Mouse (Mus musculus): ENCODE measurements at regions not wholly inside any gene's neighbourhood (a gene's known extent, or its start where the extent isn't known, plus 50 kb on each side); places are given as distances from the start of the nearest gene placed in this dataset.

- DNase-seq (ENCODE audit: low read depth): peak; percentile 9
Observed at GRCm38 (mm10) chr12:80017376-80017929, 95.4 kb downstream of the Zfp36l1 start.

DNA sequence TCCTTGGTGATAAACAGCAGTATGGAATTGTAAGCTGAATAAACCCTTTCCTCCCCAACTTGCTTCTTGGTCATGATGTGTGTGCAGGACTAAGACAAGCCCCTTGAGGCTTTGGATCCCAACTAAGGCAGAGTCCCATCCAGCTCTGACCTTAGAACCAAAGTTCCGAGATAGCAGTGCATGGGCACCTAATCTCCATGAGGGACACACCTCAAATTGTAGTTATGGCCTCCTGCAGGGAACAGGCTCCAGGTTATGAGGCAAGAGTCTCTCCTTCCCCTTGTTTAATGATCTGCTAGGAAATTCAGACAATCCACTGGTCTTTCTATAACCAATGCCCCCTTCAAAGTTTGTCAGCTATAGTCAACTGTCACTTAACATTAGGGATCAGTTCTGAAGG, 96.9 kb downstream of the Zfp36l1 start:
- DNase-seq (ENCODE audit: low read depth): no peak

- DNase-seq (ENCODE audit: low read depth): no peak
Observed at GRCm38 (mm10) chr12:80014598-80014983, 98.2 kb downstream of the Zfp36l1 start.

DNA sequence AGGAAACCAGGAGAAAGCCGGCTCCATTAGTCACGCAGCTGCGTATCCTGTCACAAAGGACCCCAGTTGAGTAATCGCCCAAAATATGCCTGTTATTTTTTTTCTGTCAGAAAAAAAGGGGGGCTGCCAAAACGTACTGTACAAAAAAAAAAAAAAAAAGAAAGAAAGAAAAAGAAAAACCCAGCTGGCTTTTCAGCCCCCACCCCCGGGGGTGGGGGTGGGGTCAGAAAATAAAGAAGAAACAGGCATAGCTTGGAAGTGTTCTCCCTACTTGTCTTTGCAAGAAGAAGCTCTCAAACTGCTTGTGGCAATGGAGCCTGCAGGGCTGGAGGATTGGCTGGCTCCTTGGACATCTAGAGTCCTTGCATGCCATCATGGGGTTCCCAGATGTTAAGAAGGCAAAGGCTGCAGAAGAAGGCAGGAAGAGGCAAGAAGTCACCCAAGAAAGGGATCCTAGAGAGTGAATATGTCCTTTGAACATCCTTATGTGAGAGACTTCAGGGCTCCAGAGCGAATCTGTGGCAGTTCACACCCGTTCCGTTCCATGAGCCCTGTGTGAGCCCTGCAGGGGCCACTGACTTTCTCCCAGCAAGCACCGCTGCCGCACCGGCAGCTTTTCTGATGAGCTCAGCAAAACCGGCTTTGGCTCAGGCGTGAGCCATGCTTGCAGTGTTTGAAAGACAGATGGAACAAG, 98.8 kb downstream of the Zfp36l1 start:
- DNase-seq (ENCODE audit: low read depth): peak; percentile 67

GRCm38 (mm10) chr12:80013577-80013903, 99.3 kb downstream of the Zfp36l1 start:
- no peak for DNase-seq (ENCODE audit: low read depth)

GRCm38 (mm10) chr12:80011916-80012315, 100.9 kb downstream of the Zfp36l1 start:
- DNase-seq (ENCODE audit: low read depth): no peak

- no peak for DNase-seq (ENCODE audit: low read depth)
Observed at GRCm38 (mm10) chr12:80010947-80011346, 101.9 kb downstream of the Zfp36l1 start.

- no peak for DNase-seq (ENCODE audit: low read depth)
Observed at GRCm38 (mm10) chr12:80010220-80010619, 102.6 kb downstream of the Zfp36l1 start.

- no peak for DNase-seq (ENCODE audit: low read depth)
Observed at GRCm38 (mm10) chr12:80007849-80008248, 105.0 kb downstream of the Zfp36l1 start.

DNA sequence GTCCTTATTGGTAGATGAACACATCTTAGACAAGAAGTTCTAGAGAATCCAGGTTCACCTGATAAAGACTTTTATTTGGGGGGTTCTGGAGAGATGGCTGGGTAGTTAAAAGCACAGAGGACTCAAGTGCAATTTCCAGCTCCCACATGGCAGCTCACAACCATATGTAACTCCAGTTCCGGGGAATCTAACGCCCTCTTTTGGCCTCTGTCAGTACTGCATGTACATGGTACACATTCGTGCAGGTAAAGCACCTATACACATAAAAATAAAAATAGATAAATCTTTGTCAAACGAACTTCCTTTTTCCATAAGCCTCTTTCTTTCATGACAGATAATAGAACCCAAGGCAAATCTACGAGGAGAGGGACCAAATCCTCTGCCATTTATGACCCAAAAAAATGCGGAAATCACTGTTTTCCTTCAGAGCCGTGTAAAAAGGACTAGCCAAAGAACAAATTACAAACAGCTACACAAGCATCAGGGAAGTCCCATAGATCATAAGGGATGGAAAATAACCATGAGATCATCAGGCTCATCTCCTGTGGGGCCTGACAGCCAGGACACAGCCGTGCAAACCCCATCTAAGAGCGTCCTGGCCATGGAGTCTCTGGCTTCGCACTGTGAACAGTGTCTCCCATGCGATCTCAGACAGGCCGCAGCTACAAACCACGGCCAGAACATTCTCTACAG, 107.4 kb downstream of the Zfp36l1 start:
- DNase-seq (ENCODE audit: low read depth): no peak

GRCm38 (mm10) chr12:80004575-80004974, 108.2 kb downstream of the Zfp36l1 start:
- DNase-seq (ENCODE audit: low read depth): no peak

DNA sequence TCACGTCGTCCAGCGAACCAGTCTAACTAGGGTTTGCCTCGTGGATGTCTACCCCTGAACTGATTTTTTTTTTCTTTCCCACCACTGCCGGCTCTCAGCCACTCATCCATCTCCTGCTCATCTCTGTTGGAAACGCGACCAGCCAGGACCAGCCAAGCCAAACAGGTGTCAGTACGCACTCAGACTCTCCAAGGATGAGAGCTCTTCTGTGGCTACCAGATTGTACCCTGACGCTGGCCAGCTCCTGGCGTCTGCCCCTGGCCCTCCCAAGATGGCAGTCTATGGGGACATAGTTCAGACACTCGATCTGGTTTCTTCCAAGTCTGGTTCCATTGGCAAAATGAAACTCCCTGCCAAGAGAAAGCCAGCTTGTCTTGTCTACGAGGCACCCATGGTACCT, 109.3 kb downstream of the Zfp36l1 start:
- DNase-seq (ENCODE audit: low read depth): no peak

GRCm38 (mm10) chr12:80002474-80003125, 110.2 kb downstream of the Zfp36l1 start:
- no peak for DNase-seq (ENCODE audit: low read depth)

DNA sequence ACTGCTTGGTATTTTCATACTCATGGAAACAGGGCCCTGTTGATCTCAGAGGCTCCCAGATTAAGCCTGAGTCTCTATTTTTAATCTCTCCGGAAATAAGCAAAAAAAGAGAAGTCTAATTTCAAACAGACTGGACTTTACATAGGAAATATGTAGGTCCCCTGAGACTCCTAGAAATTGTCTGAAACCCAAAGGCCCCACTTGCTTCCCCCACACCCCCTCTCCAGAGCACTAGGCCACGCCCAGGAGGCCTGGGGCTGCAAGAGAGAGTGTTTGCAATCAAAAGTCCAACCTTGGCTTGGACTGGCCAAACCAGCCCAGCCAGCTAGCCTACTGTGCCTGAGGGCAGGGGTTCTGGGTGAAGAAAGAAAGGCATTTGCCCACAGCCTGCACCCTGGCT, 111.0 kb downstream of the Zfp36l1 start:
- DNase-seq (ENCODE audit: low read depth): no peak

DNA sequence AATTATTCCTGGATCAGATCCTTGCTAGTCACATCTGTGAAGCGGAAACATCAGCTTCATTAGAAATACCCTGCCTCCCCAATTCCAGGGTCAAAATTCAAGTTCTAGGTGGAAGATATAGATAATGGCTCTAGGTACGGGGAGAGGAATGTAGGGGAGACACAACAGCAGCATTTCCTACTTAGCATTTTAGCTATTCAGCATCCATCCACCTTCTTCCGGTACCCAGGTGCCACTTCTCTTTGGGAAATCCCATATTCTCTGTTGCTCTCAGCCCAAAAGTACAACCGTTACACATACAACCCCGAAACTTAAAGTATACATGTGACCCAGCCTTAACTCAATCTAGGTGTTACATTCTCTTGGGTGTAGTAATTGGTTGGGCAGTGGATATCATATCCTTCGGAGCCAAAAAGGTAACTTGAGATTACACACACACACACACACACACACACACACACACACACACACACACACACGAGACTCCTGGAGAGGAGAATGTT, 112.9 kb downstream of the Zfp36l1 start:
- DNase-seq (ENCODE audit: low read depth): no peak

DNA sequence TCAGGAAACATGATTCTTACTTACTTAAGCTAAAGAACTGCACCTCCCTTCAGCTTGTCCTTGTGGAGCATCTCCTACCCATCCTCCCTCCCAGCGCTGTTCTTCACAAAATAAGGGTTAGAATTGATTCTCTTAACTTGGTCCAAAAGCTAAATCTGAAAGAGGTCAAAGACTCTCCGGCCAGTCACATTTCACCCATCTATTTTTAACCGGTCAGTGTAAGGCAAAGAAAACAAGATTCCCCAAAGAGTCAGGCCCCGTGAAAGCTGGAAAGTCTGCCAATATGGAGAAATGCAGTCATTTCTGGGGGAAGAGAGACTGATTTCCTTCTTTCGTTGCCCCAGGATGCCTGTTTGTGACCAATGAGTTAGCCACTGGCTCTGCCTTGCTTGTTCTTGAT, 114.0 kb downstream of the Zfp36l1 start:
- DNase-seq (ENCODE audit: low read depth): no peak

- no peak for DNase-seq (ENCODE audit: low read depth)
Observed at GRCm38 (mm10) chr12:79998339-79998738, 114.5 kb downstream of the Zfp36l1 start.

DNA sequence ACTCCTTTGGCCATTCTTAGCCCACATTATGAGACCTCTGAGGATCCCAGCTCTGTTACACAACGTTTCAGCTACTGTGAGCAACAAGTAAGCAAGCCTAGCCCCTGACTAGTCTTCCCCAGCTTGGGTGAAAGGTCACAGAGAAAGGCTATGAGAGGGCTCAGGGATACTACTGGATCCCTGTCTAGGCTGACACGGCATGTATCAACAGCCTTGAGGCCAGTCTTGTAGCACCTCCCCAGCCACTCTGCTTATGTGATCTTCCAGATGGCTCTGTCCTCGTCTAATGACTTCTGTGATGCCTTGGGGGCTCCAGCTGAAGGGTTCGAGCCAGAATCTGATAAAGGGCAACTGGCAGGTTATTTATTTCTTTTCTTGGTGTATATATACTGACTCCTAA, 115.6 kb downstream of the Zfp36l1 start:
- no peak for DNase-seq (ENCODE audit: low read depth)

GRCm38 (mm10) chr12:79995521-79996094, 117.2 kb downstream of the Zfp36l1 start:
- no peak for DNase-seq (ENCODE audit: low read depth)

GRCm38 (mm10) chr12:79993821-79994571, 118.8 kb downstream of the Zfp36l1 start:
- no peak for DNase-seq (ENCODE audit: low read depth)

GRCm38 (mm10) chr12:79991279-79991678, 121.5 kb downstream of the Zfp36l1 start:
- DNase-seq (ENCODE audit: low read depth): no peak

GRCm38 (mm10) chr12:79990751-79991150, 122.1 kb downstream of the Zfp36l1 start:
- DNase-seq (ENCODE audit: low read depth): no peak

Data from naive thymus-derived CD4-positive, alpha-beta T cell, adult 2 months (primary cell).